In the genomic region with DNA sequence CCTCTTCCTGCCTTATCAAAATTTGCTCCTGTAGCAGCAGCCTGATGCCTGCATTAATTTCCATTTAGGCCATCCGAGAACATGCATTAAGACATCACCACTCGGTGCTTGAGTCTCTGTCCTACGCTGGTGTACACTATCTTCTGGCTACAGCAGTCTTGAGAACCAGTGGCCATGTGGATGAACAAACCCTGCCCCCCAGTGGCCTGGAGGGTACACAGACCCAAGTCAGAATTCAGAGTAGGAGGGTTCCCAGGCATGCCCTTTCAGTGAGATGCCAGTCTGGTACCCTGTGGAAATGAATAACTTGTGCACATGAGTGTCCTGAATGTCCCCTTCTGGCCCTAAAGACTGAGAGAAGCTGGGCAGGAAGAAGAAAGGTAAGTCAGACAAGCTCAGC, we compare ENCODE assay signal across 12 mouse cellular contexts. TPM values are rescaled to one million over a fixed set of nuclear protein-coding genes. Genes with fewer than 3 reads are reported as not detected.
DNase-seq lines count a peak whose midpoint lies in the region; ATAC-seq and TF ChIP-seq lines count a peak whose summit lies in the region.
"Had no signal": no experiment of that assay in that cellular context is flagged by ENCODE, and none has a peak within 500 bp of the region (broad histone marks: within the 10 kb centered on the region; RNA-seq: fewer than 3 reads in every experiment).

No protein-coding gene starts in this region.

- H3K27ac ChIP-seq in layer of hippocampus, adult 2 months = no peak overlapping the region
- H3K27ac ChIP-seq: limb, embryonic 15.5 days; neural tube, embryonic 12.5 days had no signal

- DNase-seq in adrenal gland, postnatal 36 days = peak; percentile 18 to 27
- no peak for DNase-seq in adrenal gland, adult 18-20 months (ENCODE audit: low spot score in 2 of 2)
- DNase-seq in layer of hippocampus, adult 2 months (ENCODE audit: low spot score in 2 of 2) = no peak
- no peak for DNase-seq in layer of hippocampus, adult 9-10 months (ENCODE audit: low spot score)
- peak; percentile 2 for DNase-seq in NIH3T3 (ENCODE audit: low read depth)
- DNase-seq in c-Kit-positive CD71-positive TER-119-positive erythroid progenitor cells, embryonic 14.5 days (ENCODE audit: low spot score) = no peak
- no peak for DNase-seq in gastrocnemius, adult 18-20 months (ENCODE audit: low spot score)
- DNase-seq: cerebellum, adult 11 months; kidney, adult 18-20 months had no signal

- H3K4me3 ChIP-seq in layer of hippocampus, adult 2 months = no peak overlapping the region
- H3K4me3 ChIP-seq: limb, embryonic 15.5 days; neural tube, embryonic 12.5 days had no signal

- peak; percentile 62 for ATAC-seq in megakaryocyte-erythroid progenitor cell, adult 5-6 weeks (replicated peaks; ENCODE audit: low FRiP score, low TSS enrichment, poor library complexity, severe bottlenecking)

- TF ChIP-seq CTCF in layer of hippocampus, adult 2 months (conservative IDR thresholded peaks at IDR 0.05) = peak; percentile 64

RNA-seq across cellular contexts. Expression of a gene that starts 50.4 kb away (rescaled TPM):
- total RNA-seq in adrenal gland, postnatal 36 days (2021) = under 1 TPM; 0.10 to 0.30 TPM
- under 1 TPM in 1 of 2 experiments, not detected in 1; 0.23 TPM for total RNA-seq in adrenal gland, adult 18-20 months (2021)
- total RNA-seq in layer of hippocampus, adult 2 months (2021) = under 1 TPM; 0.36 to 0.49 TPM
- not detected in 2 replicates for total RNA-seq in megakaryocyte-erythroid progenitor cell, adult 5-6 weeks (2014; fragmentation: Nextera tagmentation)
- 0.08 TPM in 1 of 2 replicates, not detected in the other for total RNA-seq in megakaryocyte-erythroid progenitor cell, adult 5-6 weeks (2017)
- 1 to 10 TPM; 1.8 to 5.0 TPM for total RNA-seq in gastrocnemius, adult 18-20 months (2021)

Comparison
In these comparisons a context has a peak if more than half of its experiments do, and no peak if none do; other contexts are left out.
1. DNase-seq: peak in adrenal gland, postnatal 36 days (2 of 2) and NIH3T3 (single experiment); none in adrenal gland, adult 18-20 months (0 of 2), layer of hippocampus, adult 2 months (0 of 2), layer of hippocampus, adult 9-10 months (single experiment), c-Kit-positive CD71-positive TER-119-positive erythroid progenitor cells, embryonic 14.5 days (single experiment) and gastrocnemius, adult 18-20 months (single experiment).